Mouse (Mus musculus) MEL (cell line): ENCODE measurements at regions not wholly inside any gene's neighbourhood (a gene's known extent, or its start where the extent isn't known, plus 50 kb on each side); places are given as distances from the start of the nearest gene placed in this dataset.

ENCODE experiments used
- CTCF ChIP-seq, 3 experiments: IDR thresholded peaks in 2 of 3; conservative IDR thresholded peaks in 1 of 3; 2 replicates each; pipeline ENCODE4 v1.5.1; 2011 to 2012; ENCODE audit warnings: low read length in 3 of 3, low read depth in 2 of 3, mild to moderate bottlenecking in 2 of 3, improper control_type of control experiment in 1 of 3, inconsistent platforms in 1 of 3, mixed read lengths in 1 of 3, moderate library complexity in 1 of 3; ENCODE audit not compliant: control insufficient read depth in 1 of 3, insufficient read depth in 1 of 3, poor library complexity in 1 of 3, severe bottlenecking in 1 of 3
- GABPA ChIP-seq: IDR thresholded peaks from 2 replicates; pipeline ENCODE4 v1.6.1; 2012; ENCODE audit warnings: low read depth, mild to moderate bottlenecking, inconsistent platforms, low read length, improper control_type of control experiment, moderate library complexity
- SMC3 ChIP-seq: IDR thresholded peaks from 2 replicates; pipeline ENCODE4 v1.6.1; 2011; ENCODE audit warnings: low read depth, low read length, improper control_type of control experiment

DNA sequence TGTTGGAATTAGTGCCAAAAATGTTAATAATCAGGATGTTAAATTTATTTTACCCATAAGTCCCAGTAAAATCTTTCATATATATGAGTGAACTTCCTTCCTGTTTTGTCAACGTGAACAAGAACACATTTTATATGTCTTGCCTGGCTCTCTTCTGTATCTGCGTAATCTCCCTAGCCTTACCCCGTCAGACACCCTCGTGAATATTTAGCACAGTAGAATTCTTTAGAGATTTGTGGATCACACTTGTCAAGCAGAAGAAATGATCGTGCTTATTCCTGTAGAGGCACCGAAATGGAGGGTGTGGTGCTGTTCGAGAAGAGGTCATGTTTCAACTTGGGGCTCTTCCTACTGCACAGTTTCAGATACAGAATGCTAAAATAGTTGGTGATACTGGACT, 157.2 kb upstream of the Zbtb20 start:
- TF ChIP-seq CTCF (IDR thresholded peaks at IDR 0.05 in 2 of 3, conservative IDR thresholded peaks at IDR 0.05 in 1 of 3; ENCODE audit: control insufficient read depth in 1 of 3, insufficient read depth in 1 of 3, low read depth in 2 of 3, low read length in 3 of 3, poor library complexity in 1 of 3, severe bottlenecking in 1 of 3) (no peak), GABPA (no peak), SMC3 (no peak)
